Comparison of ENCODE assay signal across 8 mouse cellular contexts in genomic region chr7:45716952-45717917, GRCm38 (mm10). TPM values are rescaled to one million over a fixed set of nuclear protein-coding genes. Genes with fewer than 3 reads are reported as not detected.
DNase-seq lines count a peak whose midpoint lies in the region; ATAC-seq lines count a peak whose summit lies in the region.

No protein-coding gene starts in this region.

- peak overlapping the region; percentile 93 for H3K4me2 ChIP-seq in hindbrain, embryonic 12.5 days (replicated peaks)
- peak overlapping the region; percentile 72 for H3K4me2 ChIP-seq in midbrain, embryonic 11.5 days

- H3K27me3 ChIP-seq in hindbrain, embryonic 12.5 days = no peaks in the 10 kb centered on the region
- H3K27me3 ChIP-seq in midbrain, embryonic 11.5 days (ENCODE audit: control insufficient read depth, insufficient read depth, low read length) = no peaks in the 10 kb centered on the region

- 11% methylated on average over 31 of the region's 31 CpGs for WGBS in hindbrain, embryonic 12.5 days
- WGBS in midbrain, embryonic 11.5 days = 12% methylated on average over 31 of the region's 31 CpGs

- peak overlapping the region; percentile 87 for H3K4me3 ChIP-seq in hindbrain, embryonic 12.5 days
- H3K4me3 ChIP-seq in midbrain, embryonic 11.5 days (ENCODE audit: low read depth, low read length) = peak overlapping the region; percentile 93

- peaks cover 44% of the 10 kb centered on the region for H3K36me3 ChIP-seq in hindbrain, embryonic 12.5 days
- H3K36me3 ChIP-seq in midbrain, embryonic 11.5 days (ENCODE audit: control insufficient read depth, insufficient read depth, low read length) = peaks cover 26% of the 10 kb centered on the region

- DNase-seq in kidney, adult 9 months = peak; percentile 33
- DNase-seq in kidney, postnatal 25 days = no peak
- DNase-seq in c-Kit-positive CD71-positive TER-119-negative erythroid progenitor cells, embryonic 14.5 days (ENCODE audit: low read depth) = peak; percentile 50
- peak; percentile 84 for DNase-seq in midbrain, embryonic 11.5 days (ENCODE audit: low spot score, missing footprints)
- DNase-seq in layer of hippocampus, adult 9-10 months (ENCODE audit: low spot score) = no peak
- DNase-seq in frontal cortex, postnatal 36 days (ENCODE audit: low spot score in 2 of 2) = no peak

- peak overlapping the region; percentile 90 for H3K27ac ChIP-seq in hindbrain, embryonic 12.5 days
- H3K27ac ChIP-seq in midbrain, embryonic 11.5 days (ENCODE audit: low read depth, low read length) = peak overlapping the region; percentile 74

- peak overlapping the region; percentile 91 for H3K9ac ChIP-seq in hindbrain, embryonic 12.5 days
- peak overlapping the region; percentile 86 for H3K9ac ChIP-seq in midbrain, embryonic 11.5 days (ENCODE audit: low read length)

- peak; percentile 34 for ATAC-seq in hindbrain, embryonic 12.5 days (ENCODE audit: low FRiP score)
- ATAC-seq in midbrain, embryonic 11.5 days (ENCODE audit: low FRiP score) = peak; percentile 46
- no peak for ATAC-seq in activated CD4-positive, CD25-positive, alpha-beta regulatory T cell, adult 4 months

- no peaks in the 10 kb centered on the region for H3K9me3 ChIP-seq in hindbrain, embryonic 12.5 days (replicated peaks)
- no peaks in the 10 kb centered on the region for H3K9me3 ChIP-seq in midbrain, embryonic 11.5 days (ENCODE audit: control insufficient read depth, low read length)

- peaks cover 55% of the 10 kb centered on the region for H3K4me1 ChIP-seq in hindbrain, embryonic 12.5 days
- peaks cover 41% of the 10 kb centered on the region for H3K4me1 ChIP-seq in midbrain, embryonic 11.5 days (ENCODE audit: control insufficient read depth, insufficient read depth, low read length)

RNA-seq across cellular contexts. Expression of gene Sphk2, which starts 0.6 kb away (rescaled TPM):
- 28.7 and 30.3 TPM in 2 replicates for polyA plus RNA-seq in hindbrain, embryonic 12.5 days (2016; fragmentation: Nextera tagmentation; extraction: Ambion mirVana)
- polyA plus RNA-seq in midbrain, embryonic 11.5 days (2014; fragmentation: Nextera tagmentation; extraction: Ambion mirVana) = 11.8 and 14.9 TPM in 2 replicates
- 10 to 100 TPM; 10.2 to 19.6 TPM for polyA plus RNA-seq in activated CD4-positive, CD25-positive, alpha-beta regulatory T cell, adult 4 months (2017; shearing (Covaris generic))

RNA-seq across cellular contexts. Expression of gene Rpl18, which starts 2.0 kb away (rescaled TPM):
- 607 and 682 TPM in 2 replicates for polyA plus RNA-seq in hindbrain, embryonic 12.5 days (2016; fragmentation: Nextera tagmentation; extraction: Ambion mirVana)
- polyA plus RNA-seq in midbrain, embryonic 11.5 days (2014; fragmentation: Nextera tagmentation; extraction: Ambion mirVana) = 878 and 933 TPM in 2 replicates
- polyA plus RNA-seq in activated CD4-positive, CD25-positive, alpha-beta regulatory T cell, adult 4 months (2017; shearing (Covaris generic)) = 1,000 to 10,000 TPM; 2,566 to 2,766 TPM

RNA-seq across cellular contexts. Expression of gene Fam83e, which starts 3.8 kb away (rescaled TPM):
- polyA plus RNA-seq in hindbrain, embryonic 12.5 days (2016; fragmentation: Nextera tagmentation; extraction: Ambion mirVana) = 0.89 and 1.0 TPM in 2 replicates
- 0.57 and 1.4 TPM in 2 replicates for polyA plus RNA-seq in midbrain, embryonic 11.5 days (2014; fragmentation: Nextera tagmentation; extraction: Ambion mirVana)
- polyA plus RNA-seq in activated CD4-positive, CD25-positive, alpha-beta regulatory T cell, adult 4 months (2017; shearing (Covaris generic)) = not detected

RNA-seq across cellular contexts. Expression of gene Spaca4, which starts 8.4 kb away (rescaled TPM):
- polyA plus RNA-seq in hindbrain, embryonic 12.5 days (2016; fragmentation: Nextera tagmentation; extraction: Ambion mirVana) = not detected in 2 replicates
- not detected in 2 replicates for polyA plus RNA-seq in midbrain, embryonic 11.5 days (2014; fragmentation: Nextera tagmentation; extraction: Ambion mirVana)
- polyA plus RNA-seq in activated CD4-positive, CD25-positive, alpha-beta regulatory T cell, adult 4 months (2017; shearing (Covaris generic)) = not detected

RNA-seq across cellular contexts. Expression of gene Dbp, which starts 12.3 kb away (rescaled TPM):
- polyA plus RNA-seq in hindbrain, embryonic 12.5 days (2016; fragmentation: Nextera tagmentation; extraction: Ambion mirVana) = 4.2 and 5.3 TPM in 2 replicates
- 2.2 and 3.5 TPM in 2 replicates for polyA plus RNA-seq in midbrain, embryonic 11.5 days (2014; fragmentation: Nextera tagmentation; extraction: Ambion mirVana)
- 1 to 10 TPM; 5.2 to 8.5 TPM for polyA plus RNA-seq in activated CD4-positive, CD25-positive, alpha-beta regulatory T cell, adult 4 months (2017; shearing (Covaris generic))

Comparison
In these comparisons a context has a peak if more than half of its experiments do, and no peak if none do; other contexts are left out.
1. DNase-seq: peak in kidney, adult 9 months (single experiment), c-Kit-positive CD71-positive TER-119-negative erythroid progenitor cells, embryonic 14.5 days (single experiment) and midbrain, embryonic 11.5 days (single experiment); none in kidney, postnatal 25 days (0 of 2), layer of hippocampus, adult 9-10 months (single experiment) and frontal cortex, postnatal 36 days (0 of 2).